Mouse (Mus musculus): Measurements from ENCODE around the gene Tomm6.

Tomm6 gene

DNA sequence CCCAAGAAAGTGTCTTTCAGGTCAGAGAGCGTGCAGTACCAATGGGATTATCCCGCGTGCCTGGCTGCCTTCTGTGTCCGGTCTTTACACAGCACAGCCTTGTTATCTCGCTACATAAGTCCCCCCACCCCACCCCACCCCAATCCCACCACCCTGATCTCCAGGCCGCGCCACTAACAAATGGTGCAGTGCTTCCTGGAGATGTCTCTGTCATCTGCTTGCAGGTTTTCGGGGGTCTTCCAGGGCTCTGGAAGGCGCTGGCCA, at the start of gene Tomm6:
Tomm6 (minus strand) TSS at position 43 of the 264 bp plus-strand sequence.
- DNase-seq (ENCODE audit: low spot score) = no peak

DNA sequence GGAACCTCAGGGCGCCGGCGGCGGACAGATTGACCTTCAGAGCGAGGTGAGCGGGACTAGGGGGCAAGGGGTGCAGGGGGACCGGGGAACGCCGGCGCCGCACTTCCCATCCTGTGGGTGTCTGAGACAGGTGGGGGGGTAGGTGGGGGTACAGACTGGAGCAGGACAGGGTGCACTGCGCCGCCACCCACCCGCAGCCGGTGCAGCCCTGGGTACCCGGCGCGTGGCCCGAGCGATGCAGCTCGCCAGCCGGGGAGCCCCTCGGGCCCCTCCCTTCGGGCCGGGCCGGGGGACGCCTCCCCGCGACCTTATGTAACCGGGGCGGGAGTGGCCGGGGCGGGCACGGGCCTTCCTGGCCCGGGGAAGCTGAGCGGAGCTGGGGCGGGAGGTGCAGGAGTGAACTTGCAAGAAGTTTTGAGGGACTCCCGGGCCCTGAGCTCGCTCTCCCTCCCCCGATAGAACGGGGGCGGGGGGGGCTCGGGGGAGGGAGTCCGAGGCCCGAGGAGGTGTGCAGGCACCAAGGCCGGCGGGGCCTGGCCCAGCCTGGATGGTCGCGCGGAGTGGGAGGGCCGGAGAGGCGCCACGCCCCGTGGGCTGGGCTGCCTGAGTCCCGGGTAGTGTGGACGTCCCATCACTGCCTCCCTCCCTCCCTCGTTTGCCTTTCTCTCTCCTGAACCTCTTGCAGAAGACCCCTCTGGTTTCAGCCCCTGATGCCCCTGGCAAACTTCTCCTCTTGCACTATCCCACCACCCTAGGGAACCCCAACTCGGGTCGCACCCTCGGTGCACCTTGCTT, 49.3 kb upstream of the Tomm6 start:
- DNase-seq (ENCODE audit: low spot score) = peak; percentile 90

DNA sequence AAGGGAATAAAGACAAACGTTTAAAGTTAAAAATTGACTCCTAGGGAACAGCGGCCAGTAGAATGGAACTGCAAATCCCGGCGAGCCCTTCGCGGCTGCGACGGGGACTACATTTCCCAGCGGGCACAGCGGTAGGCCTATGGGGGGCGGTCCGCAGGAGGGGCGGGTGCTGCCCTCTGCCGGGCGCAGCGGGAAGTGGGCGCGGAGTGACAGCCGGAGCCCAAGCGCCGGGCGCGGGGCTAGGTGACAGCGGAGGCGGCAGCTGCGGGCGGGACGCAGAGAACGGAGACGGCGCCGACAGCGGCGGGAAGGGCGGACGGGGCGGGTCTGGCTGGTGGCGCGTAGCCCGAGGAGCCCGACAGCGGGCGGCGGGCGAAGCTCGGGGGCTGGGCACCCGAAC, 48.7 kb upstream of the Tomm6 start, which contains the start of gene Tfeb:
Tfeb (plus strand) TSS at position 175 of the 400 bp plus-strand sequence.
- DNase-seq (ENCODE audit: low spot score) = peak; percentile 97

- no peak for DNase-seq (ENCODE audit: low spot score)
Measured at GRCm38 (mm10) chr17:47735553-47736100, 47.4 kb upstream of the Tomm6 start.

DNA sequence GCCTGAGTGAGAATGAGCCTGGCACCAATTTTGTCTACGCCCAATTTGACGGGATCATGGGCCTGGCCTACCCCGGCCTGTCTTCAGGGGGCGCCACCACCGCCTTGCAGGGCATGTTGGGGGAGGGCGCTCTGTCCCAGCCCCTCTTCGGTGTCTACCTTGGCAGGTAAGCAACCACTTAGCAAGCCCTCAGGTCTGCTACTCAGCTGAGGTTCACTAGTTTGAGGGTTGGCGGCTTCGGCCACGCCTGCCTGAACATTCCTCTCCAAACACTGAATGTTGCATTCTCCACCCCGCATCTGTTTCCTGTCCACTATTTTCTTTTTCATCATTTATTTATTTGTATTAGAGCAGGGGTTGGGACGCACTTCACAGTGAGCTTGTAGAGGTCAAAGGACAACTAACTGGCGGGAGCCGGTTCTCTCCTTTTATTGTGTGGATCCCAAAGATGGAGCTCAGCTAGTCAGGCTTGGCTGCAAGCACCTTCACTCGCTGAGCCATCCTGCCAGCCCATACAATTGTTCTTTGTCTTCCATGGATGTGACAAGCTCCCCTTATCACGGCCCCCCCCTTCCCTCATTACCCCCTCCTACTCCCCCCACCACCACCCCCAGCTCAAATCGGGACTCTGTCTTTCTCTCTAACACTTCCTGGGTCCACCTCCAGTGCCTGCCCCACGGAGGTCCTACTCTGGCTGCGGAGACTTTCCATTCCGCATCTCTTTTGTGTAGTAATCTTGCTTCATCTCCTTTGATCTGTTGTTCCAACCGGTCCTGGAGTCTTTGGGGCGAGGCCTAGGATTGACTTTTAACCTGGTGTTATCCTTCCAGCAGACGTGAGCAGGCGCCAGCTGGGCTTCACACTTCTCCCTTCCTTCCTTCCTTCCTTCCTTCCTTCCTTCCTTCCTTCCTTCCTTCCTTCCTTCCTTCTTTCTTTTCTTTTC, 42.7 kb upstream of the Tomm6 start:
- DNase-seq (ENCODE audit: low spot score) = no peak

DNA sequence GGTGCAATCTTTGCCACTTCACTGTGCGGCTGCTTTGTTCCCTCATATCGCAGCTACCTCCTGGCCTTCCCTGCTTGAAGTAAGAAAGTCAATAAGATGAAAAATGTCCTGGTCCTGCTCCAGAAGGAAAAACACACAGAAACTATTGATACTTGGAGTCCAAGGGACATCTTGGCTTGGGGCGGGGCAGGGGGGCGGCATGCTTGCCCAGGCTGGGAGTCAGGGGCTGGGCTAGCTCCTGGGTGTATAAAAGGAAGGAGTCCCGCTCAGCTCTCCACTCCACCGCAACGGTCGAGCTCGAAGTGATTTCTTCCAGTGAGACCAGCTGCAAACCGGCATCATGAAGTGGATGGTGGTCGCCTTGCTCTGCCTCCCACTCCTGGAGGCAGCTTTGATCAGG, 38.4 kb upstream of the Tomm6 start, which contains the start of gene Pgc:
Pgc (plus strand) TSS at position 277 of the 400 bp plus-strand sequence.
- no peak for DNase-seq (ENCODE audit: low spot score)

GRCm38 (mm10) chr17:47721183-47721582, 33.0 kb upstream of the Tomm6 start:
- DNase-seq (ENCODE audit: low spot score) = no peak

- DNase-seq (ENCODE audit: low spot score) = no peak
Measured at GRCm38 (mm10) chr17:47715037-47715436, 26.9 kb upstream of the Tomm6 start.

DNA sequence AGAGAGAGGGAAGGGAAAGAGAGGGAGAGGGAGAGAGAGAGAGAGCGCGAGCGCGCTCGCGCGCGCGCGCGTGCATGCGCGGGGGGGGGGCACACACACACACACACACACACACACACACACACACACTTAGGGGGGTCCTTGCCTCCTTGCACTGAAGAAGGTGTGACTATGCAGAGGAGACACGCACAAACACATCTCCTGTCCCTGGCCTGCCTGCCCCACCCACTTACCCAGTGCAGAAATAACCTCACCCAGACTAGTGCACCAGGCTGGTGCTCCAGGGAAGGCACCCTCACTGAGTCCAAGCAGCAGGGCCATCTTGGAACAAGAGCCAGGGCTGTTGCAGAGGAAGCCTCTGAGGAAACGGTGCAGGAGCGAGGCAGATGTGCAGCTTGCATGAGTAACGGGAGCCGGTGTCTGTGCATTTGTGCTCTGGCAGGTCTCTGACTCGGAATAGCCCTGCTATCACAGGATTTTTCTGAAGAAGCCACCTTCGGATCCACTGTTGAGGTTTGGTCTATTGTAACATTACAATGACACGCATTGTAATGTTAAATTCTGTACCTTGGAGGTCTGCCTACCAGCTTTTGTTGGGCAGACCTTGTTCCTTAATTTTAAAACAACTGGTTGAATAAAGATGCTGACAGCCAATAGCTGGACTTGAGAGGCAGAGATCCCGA, 24.8 kb upstream of the Tomm6 start:
- DNase-seq (ENCODE audit: low spot score) = no peak

- no peak for DNase-seq (ENCODE audit: low spot score)
Measured at GRCm38 (mm10) chr17:47711883-47712282, 23.7 kb upstream of the Tomm6 start.

DNA sequence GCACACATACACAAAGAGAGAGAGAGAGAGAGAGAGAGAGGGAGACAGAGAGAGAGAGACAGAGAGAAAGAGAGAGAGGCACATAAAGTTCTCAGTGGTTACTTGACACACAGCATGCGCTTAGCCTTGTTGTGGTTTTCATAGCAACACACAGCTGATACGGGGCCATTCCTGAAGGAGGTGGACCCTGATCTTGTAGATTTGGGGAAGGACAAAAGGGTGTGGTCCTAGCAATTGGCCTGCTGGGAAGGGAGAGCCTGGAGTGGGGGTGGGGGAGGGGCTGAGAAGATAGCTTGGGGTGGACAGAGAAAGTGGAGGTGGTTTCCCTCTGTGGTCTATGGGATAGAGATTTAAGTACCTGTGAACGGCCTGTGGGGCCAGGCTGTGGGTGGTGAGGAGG, 21.9 kb upstream of the Tomm6 start:
- no peak for DNase-seq (ENCODE audit: low spot score)

DNA sequence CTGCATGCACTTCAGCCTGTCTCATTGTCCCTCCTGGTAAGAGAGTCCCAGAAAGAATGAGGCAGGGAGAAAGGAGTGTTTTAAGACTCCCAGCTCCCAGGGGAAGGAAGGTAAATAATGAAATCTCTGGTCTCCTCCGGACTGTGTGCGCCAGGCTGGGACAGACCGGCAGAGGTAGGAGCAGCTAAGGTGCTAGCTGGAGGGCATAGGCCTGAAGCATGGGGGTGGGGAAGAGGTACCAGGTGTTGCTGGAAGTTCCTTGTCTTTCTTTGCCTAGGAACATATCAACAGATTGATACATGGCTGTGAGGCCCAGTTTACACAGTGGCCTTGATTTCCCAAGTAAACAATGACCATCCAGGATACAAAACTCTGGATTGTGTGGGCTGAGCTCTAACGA, 20.8 kb upstream of the Tomm6 start:
- DNase-seq (ENCODE audit: low spot score) = no peak

- no peak for DNase-seq (ENCODE audit: low spot score)
Measured at GRCm38 (mm10) chr17:47707961-47708360, 19.8 kb upstream of the Tomm6 start.

- DNase-seq (ENCODE audit: low spot score) = no peak
Measured at GRCm38 (mm10) chr17:47706196-47706595, 18.0 kb upstream of the Tomm6 start.

GRCm38 (mm10) chr17:47704692-47705091, 16.5 kb upstream of the Tomm6 start:
- DNase-seq (ENCODE audit: low spot score) = no peak

GRCm38 (mm10) chr17:47703556-47703955, 15.4 kb upstream of the Tomm6 start:
- DNase-seq (ENCODE audit: low spot score) = no peak

DNA sequence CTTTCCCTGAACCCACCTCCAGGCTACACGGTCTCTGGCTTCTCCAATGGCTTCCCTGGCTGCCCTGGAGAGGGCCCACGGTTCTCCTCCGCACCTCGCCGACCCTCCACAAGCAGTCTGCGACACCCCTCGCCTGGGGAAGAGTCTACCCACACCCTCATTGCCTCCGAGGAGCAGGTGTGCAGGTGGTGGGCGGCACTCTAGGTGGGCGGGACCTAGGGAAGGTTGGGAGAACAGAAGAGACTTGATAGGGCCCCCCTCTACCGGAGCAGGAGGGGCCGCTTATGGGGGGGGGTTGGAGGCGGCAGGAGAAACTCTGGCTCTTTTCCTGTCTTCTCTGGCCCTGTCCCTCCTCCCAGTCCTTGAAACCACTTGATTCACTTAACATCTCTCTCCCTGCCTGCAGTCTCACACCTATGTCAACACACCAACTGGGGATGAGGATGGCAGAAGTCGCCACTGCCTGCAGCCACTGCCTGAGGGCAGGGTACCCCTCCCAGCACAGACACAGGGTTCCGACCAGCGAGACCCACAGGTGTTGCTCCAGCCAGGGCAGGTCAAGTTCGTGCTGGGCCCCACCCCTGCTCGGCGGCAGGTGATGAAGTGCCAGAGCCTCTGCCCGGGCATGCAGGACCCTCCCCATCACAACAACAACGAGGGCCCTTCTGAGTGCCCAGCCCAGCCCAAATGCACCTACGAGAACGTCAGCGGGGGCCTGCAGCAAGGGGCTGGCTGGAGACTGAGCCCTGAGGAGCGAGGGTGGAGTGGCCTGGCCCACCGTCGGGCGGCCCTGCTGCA, 14.6 kb upstream of the Tomm6 start:
- no peak for DNase-seq (ENCODE audit: low spot score)

GRCm38 (mm10) chr17:47701793-47702192, 13.6 kb upstream of the Tomm6 start:
- DNase-seq (ENCODE audit: low spot score) = no peak

- DNase-seq (ENCODE audit: low spot score) = no peak
Measured at GRCm38 (mm10) chr17:47699055-47699454, 10.9 kb upstream of the Tomm6 start.

DNA sequence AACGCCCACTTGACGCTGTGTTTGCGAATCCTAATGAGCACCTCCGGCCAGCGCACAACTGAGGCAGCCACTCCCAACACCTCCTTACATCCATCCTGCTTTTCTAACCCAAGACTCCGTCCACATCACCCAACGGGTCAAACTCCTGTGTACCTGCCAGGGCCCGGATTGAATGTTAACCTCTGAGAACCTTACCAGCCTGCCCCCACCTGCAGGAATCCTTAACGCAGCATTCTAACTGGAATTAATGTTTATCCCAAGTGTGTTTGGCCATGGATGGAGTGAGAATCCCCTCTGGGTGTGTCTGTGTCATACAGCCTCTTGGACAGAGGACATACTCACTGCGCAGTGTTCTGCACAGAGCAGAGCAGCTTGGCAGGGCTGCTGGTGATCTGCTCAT, 10.0 kb upstream of the Tomm6 start:
- no peak for DNase-seq (ENCODE audit: low spot score)

GRCm38 (mm10) chr17:47695337-47695710, 7.1 kb upstream of the Tomm6 start:
- DNase-seq (ENCODE audit: low spot score) = no peak

Data from layer of hippocampus, adult 11-12 months (tissue).